Mouse (Mus musculus) limb, embryonic 11.5 days (tissue): ENCODE results near the gene Mical3. TPM values are rescaled to one million over a fixed set of nuclear protein-coding genes. Genes with fewer than 3 reads are reported as not detected.

Source experiments
- ATAC-seq: fragments of 200-750 bp; cut with Nextera tagmentation; 2 replicates; pipeline ENCODE4 v1.8.0; 2017; ENCODE audit warnings: low read depth; ENCODE audit not compliant: insufficient number of reproducible peaks, low FRiP score, low TSS enrichment
- DNase-seq: peaks from one replicate; pipeline ENCODE4 v3.0.0-alpha.2; 2015; ENCODE audit warnings: low spot score
- H3K27ac ChIP-seq: fragments of 300-500 bp; sonication (generic); replicated peaks from 2 replicates; pipeline ENCODE4 v1.5.1; 2014; ENCODE audit warnings: low read depth, mild to moderate bottlenecking, low read length
- H3K27me3 ChIP-seq: fragments of 300-500 bp; sonication (generic); 2 replicates; pipeline ENCODE4 v1.6.1; 2014; ENCODE audit warnings: mild to moderate bottlenecking, low read length, mixed read lengths; ENCODE audit not compliant: control insufficient read depth, insufficient read depth
- H3K36me3 ChIP-seq: fragments of 300-500 bp; sonication (generic); 2 replicates; pipeline ENCODE4 v1.6.1; 2014; ENCODE audit warnings: mild to moderate bottlenecking, low read length, moderate library complexity, mixed read lengths; ENCODE audit not compliant: control insufficient read depth, insufficient read depth
- H3K4me1 ChIP-seq: fragments of 300-500 bp; sonication (generic); 2 replicates; pipeline ENCODE4 v1.6.1; 2014; ENCODE audit warnings: low read length, mixed read lengths; ENCODE audit not compliant: control insufficient read depth, insufficient read depth
- H3K4me2 ChIP-seq: fragments of 300-500 bp; sonication (generic); 2 replicates; pipeline ENCODE4 v1.6.1; 2014; ENCODE audit warnings: low read depth, mild to moderate bottlenecking, moderate library complexity; ENCODE audit not compliant: severe bottlenecking
- H3K4me3 ChIP-seq: fragments of 300-500 bp; sonication (generic); 2 replicates; pipeline ENCODE4 v1.5.1; 2014; ENCODE audit warnings: low read depth, low read length
- H3K9ac ChIP-seq: fragments of 300-500 bp; sonication (generic); 2 replicates; pipeline ENCODE4 v1.6.1; 2014; ENCODE audit warnings: mild to moderate bottlenecking, low read length
- H3K9me3 ChIP-seq: fragments of 300-500 bp; sonication (generic); 2 replicates; pipeline ENCODE4 v1.6.1; 2016; ENCODE audit warnings: low read length; ENCODE audit not compliant: control insufficient read depth
- WGBS: fragments of 180-500 bp; shearing (Covaris S2); extraction: QIAGEN DNeasy Blood & Tissue Kit; methylation state at CpG from one replicate; pipeline ENCODE4 v1.1.7; 2014; 5-methylcytosine and 5-hydroxymethylcytosine counted together
- polyA plus RNA-seq: library from polyadenylated mRNA; unstranded; fragments of >200 nt; fragmentation: Nextera tagmentation; extraction: Ambion mirVana; gene quantifications from 2 replicates; pipeline ENCODE4 v1.2.1, GENCODE M21; 2014

Mical3 gene
- polyA plus RNA-seq, 1 experiment from 2014 or later, result 12.2 TPM

- no peak overlapping the region for H3K27ac ChIP-seq
- no peak overlapping the region for H3K9ac ChIP-seq
- ATAC-seq (no peak), DNase-seq (no peak)
- 87% methylated on average over 6 of the region's 6 CpGs for whole genome bisulfite sequencing
- no peak overlapping the region for H3K4me2 ChIP-seq
- H3K27me3 ChIP-seq, result no peaks in the 10 kb centered on the region
- H3K36me3 ChIP-seq, result no peaks in the 10 kb centered on the region; the same call in 1 of the 2 replicates
- H3K9me3 ChIP-seq, result no peaks in the 10 kb centered on the region
- no peaks in the 10 kb centered on the region for H3K4me1 ChIP-seq
- H3K4me3 ChIP-seq, result no peak overlapping the region
Observed at GRCm38 (mm10) chr6:120996607-120997006, 134.2 kb downstream of the Mical3 start.

- no peak overlapping the region for H3K27ac ChIP-seq
- DNase-seq (no peak), ATAC-seq (no peak)
- no peak overlapping the region for H3K4me3 ChIP-seq
- H3K4me1 ChIP-seq, result no peaks in the 10 kb centered on the region
- no peaks in the 10 kb centered on the region for H3K27me3 ChIP-seq
- 87% methylated on average over 9 of the region's 9 CpGs for WGBS
- H3K9me3 ChIP-seq, result no peaks in the 10 kb centered on the region
- H3K9ac ChIP-seq, result no peak overlapping the region
- H3K36me3 ChIP-seq, result no peaks in the 10 kb centered on the region; the same call in 1 of the 2 replicates
- no peak overlapping the region for H3K4me2 ChIP-seq
Observed at GRCm38 (mm10) chr6:120995541-120995940, 135.3 kb downstream of the Mical3 start.

DNA sequence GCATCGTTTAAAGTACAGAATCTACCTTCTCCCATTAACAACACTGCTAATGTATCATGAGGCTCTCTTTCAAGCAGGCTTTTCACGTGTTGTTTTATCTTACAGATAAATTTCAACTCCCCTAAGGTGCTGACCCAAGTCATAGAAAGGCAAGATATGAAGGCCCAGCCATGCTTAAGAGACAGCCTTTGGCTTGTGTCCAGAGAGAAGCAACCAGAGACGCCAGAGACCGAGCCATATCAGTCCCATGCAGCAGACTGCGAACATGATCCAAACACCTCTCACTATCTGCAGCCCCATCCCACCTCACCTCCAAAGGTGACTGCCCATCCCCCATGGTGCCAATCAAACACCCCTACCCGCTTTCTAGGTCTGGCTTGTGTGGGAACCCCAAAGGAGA is 138.9 kb downstream of the Mical3 start:
- peaks cover 3% of the 10 kb centered on the region; the same call in 1 of the 2 replicates for H3K4me1 ChIP-seq
- ATAC-seq (no peak), DNase-seq (no peak)
- H3K27me3 ChIP-seq, result no peaks in the 10 kb centered on the region
- no peaks in the 10 kb centered on the region for H3K36me3 ChIP-seq
- 91% methylated on average over 6 of the region's 6 CpGs for WGBS
- no peak overlapping the region for H3K4me3 ChIP-seq
- H3K9ac ChIP-seq, result no peak overlapping the region
- no peaks in the 10 kb centered on the region for H3K9me3 ChIP-seq
- no peak overlapping the region for H3K27ac ChIP-seq
- no peak overlapping the region for H3K4me2 ChIP-seq

DNA sequence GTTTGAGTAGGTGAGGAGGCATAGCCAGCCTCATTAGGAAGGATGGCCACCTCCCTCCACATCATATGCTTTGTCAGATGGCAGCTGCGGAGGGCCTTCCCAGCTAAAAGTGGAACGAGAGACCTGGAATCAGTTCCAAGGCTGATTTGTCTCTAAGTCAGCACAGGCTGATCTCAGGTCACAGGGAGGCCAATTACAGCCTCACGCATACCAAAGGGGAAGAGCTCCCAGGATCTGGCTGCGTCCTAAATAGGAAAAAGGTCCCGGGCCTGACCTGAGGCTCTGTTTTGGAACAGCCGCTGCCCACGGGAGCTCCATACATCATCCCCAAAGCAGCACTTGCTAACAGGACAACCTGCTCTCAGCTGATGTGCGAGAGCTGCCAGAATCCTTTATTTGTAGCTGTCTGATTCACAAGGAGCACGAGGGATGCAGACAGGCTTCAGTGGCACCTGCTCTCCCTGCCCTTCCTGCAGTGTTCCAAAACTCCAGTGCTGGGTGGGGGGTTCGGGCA is 143.2 kb downstream of the Mical3 start:
- no peak overlapping the region for H3K27ac ChIP-seq
- H3K9ac ChIP-seq, result no peak overlapping the region
- ATAC-seq (no peak), DNase-seq (no peak)
- no peaks in the 10 kb centered on the region for H3K36me3 ChIP-seq
- peaks cover 3% of the 10 kb centered on the region; the same call in 1 of the 2 replicates for H3K4me1 ChIP-seq
- H3K4me2 ChIP-seq, result no peak overlapping the region
- WGBS, result 31% methylated on average over 10 of the region's 10 CpGs
- H3K4me3 ChIP-seq, result no peak overlapping the region
- no peaks in the 10 kb centered on the region for H3K27me3 ChIP-seq
- H3K9me3 ChIP-seq, result no peaks in the 10 kb centered on the region

- DNase-seq (no peak), ATAC-seq (no peak)
- Histone ChIP-seq H3K4me2 (no peak overlapping the region), H3K4me3 (no peak overlapping the region), H3K36me3 (no peaks in the 10 kb centered on the region), H3K27me3 (no peaks in the 10 kb centered on the region), H3K9ac (no peak overlapping the region), H3K9me3 (no peaks in the 10 kb centered on the region), H3K27ac (no peak overlapping the region), H3K4me1 (peaks cover 3% of the 10 kb centered on the region; the same call in 1 of the 2 replicates)
- WGBS, result 69% methylated on average over 10 of the region's 10 CpGs
Observed at GRCm38 (mm10) chr6:120987164-120987563, 143.6 kb downstream of the Mical3 start.

GRCm38 (mm10) chr6:120986172-120986571 is 144.6 kb downstream of the Mical3 start:
- H3K4me3 ChIP-seq, result no peak overlapping the region
- 89% methylated on average over 3 of the region's 3 CpGs for WGBS
- peaks cover 3% of the 10 kb centered on the region; the same call in 1 of the 2 replicates for H3K4me1 ChIP-seq
- DNase-seq (no peak), ATAC-seq (no peak)
- no peaks in the 10 kb centered on the region for H3K9me3 ChIP-seq
- H3K27me3 ChIP-seq, result no peaks in the 10 kb centered on the region
- no peak overlapping the region for H3K9ac ChIP-seq
- no peaks in the 10 kb centered on the region; the same call in 1 of the 2 replicates for H3K36me3 ChIP-seq
- H3K4me2 ChIP-seq, result no peak overlapping the region
- no peak overlapping the region for H3K27ac ChIP-seq

DNA sequence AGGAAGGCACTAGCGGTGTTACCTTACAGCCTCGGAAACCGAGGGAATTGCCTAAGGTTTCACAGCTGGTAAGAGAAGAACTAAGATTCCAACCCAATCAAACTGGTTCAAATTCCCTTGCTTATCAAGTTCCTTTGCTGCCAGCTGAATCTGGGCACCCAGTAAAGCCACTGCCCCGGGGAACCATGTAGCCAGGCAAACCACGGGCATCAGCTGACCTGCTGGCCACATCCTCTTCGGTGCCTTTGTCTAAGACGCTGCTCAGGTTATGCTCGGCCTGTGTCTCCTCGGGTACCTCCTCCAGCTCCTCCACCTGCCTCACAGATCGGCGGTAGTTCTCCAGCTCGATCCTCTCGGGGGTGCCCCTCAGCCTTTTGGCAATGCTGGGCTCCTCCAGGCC is 148.5 kb downstream of the Mical3 start:
- Histone ChIP-seq H3K4me2 (no peak overlapping the region), H3K4me1 (peaks cover 10% of the 10 kb centered on the region), H3K27me3 (no peaks in the 10 kb centered on the region), H3K27ac (no peak overlapping the region), H3K4me3 (no peak overlapping the region), H3K36me3 (peaks cover 3% of the 10 kb centered on the region; the same call in 1 of the 2 replicates), H3K9ac (no peak overlapping the region), H3K9me3 (no peaks in the 10 kb centered on the region)
- DNase-seq, result no peak
- 95% methylated on average over 13 of the region's 13 CpGs for WGBS
- no peak for ATAC-seq

DNA sequence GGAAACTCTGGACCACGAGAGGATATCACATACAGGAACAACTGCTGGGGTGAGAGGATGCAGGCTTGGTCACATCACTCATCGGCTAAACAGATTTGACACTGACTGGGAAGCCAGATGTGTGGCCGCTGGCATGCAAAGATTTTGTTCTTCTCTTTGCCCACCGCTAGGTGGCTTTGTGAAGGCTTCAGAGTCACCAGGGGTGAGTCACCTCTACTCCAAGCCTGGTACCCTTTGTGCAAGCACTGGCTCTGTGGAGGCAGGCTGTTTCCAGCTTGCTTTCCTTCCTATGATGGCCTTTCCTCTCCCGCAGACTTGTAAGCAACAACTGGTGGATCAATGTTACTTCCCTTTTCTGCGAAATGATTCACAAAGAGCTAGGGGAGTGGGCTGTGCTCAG is 149.3 kb downstream of the Mical3 start:
- H3K27ac ChIP-seq, result no peak overlapping the region
- no peak overlapping the region for H3K9ac ChIP-seq
- ATAC-seq, result no peak
- H3K4me2 ChIP-seq, result no peak overlapping the region
- H3K27me3 ChIP-seq, result no peaks in the 10 kb centered on the region
- peaks cover 3% of the 10 kb centered on the region; the same call in 1 of the 2 replicates for H3K36me3 ChIP-seq
- peak; percentile 34 for DNase-seq
- no peak overlapping the region for H3K4me3 ChIP-seq
- H3K9me3 ChIP-seq, result no peaks in the 10 kb centered on the region
- H3K4me1 ChIP-seq, result peaks cover 10% of the 10 kb centered on the region
- 65% methylated on average over 6 of the region's 6 CpGs for WGBS
